9 mouse cellular contexts compared by ENCODE assay signal in the genomic region with DNA sequence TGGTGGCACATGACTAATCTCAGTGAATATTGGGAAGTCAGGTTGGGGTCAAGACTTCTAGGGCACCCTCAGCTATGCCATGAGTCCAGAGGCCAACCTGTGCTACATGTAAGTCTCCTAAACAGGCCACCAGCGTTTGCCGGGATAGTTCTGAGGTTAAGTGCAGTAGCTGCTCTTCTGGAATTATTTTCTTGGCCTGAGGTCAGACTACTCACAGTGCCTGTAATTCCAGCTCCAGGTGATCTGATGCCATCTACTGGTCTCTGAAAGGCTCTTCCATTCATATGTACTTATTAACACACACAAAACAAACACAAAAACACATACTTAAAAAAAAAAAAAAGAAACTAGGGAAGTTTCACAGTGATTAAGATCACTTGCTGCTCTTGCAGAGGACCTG. TPM values are rescaled to one million over a fixed set of nuclear protein-coding genes. Genes with fewer than 3 reads are reported as not detected.
DNase-seq lines count a peak whose midpoint lies in the region; ATAC-seq and TF ChIP-seq lines count a peak whose summit lies in the region.
"Had no signal": no experiment of that assay in that cellular context is flagged by ENCODE, and none has a peak within 500 bp of the region (broad histone marks: within the 10 kb centered on the region; RNA-seq: fewer than 3 reads in every experiment).

No protein-coding gene starts in this region.

- H3K4me1 ChIP-seq in lung, postnatal 0 days (ENCODE audit: insufficient read depth, low read depth, low read length): no peaks in the 10 kb centered on the region
- H3K4me1 ChIP-seq: embryonic facial prominence, embryonic 15.5 days had no signal

- peak; percentile 24 for ATAC-seq in lung, postnatal 0 days

- no peak overlapping the region for H3K9ac ChIP-seq in lung, postnatal 0 days (replicated peaks; ENCODE audit: low read depth)
- H3K9ac ChIP-seq: embryonic facial prominence, embryonic 15.5 days had no signal

- no peak for TF ChIP-seq EP300 in lung, postnatal 0 days (IDR thresholded peaks at IDR 0.05)

- peak; percentile 25 for DNase-seq in adrenal gland, adult 2 months
- no peak for DNase-seq in adrenal gland, postnatal 4 days (ENCODE audit: low spot score in 2 of 2)
- no peak for DNase-seq in layer of hippocampus, adult 2 months (ENCODE audit: low spot score in 2 of 2)
- no peak for DNase-seq in layer of hippocampus, adult 9-10 months (ENCODE audit: low spot score)
- peak; percentile 32 to 43 for DNase-seq in cerebellum, postnatal 14 days
- peak; percentile 73 for DNase-seq in lung, postnatal 0 days (ENCODE audit: low spot score)
- DNase-seq in frontal cortex, postnatal 25 days (ENCODE audit: low spot score in 2 of 2): no peak
- DNase-seq in spleen, postnatal 36 days (ENCODE audit: low spot score in 2 of 2): no peak

- H3K27ac ChIP-seq in layer of hippocampus, adult 2 months: no peak overlapping the region
- H3K27ac ChIP-seq in lung, postnatal 0 days (ENCODE audit: low read length): no peak overlapping the region
- H3K27ac ChIP-seq: embryonic facial prominence, embryonic 15.5 days had no signal

- no peaks in the 10 kb centered on the region for H3K9me3 ChIP-seq in lung, postnatal 0 days (ENCODE audit: low read length)
- H3K9me3 ChIP-seq: embryonic facial prominence, embryonic 15.5 days had no signal

- peak; percentile 72 for TF ChIP-seq CTCF in layer of hippocampus, adult 2 months (conservative IDR thresholded peaks at IDR 0.05)
- TF ChIP-seq CTCF in lung, postnatal 0 days (IDR thresholded peaks at IDR 0.05): peak; percentile 62

- 33% methylated on average over 2 of the region's 2 CpGs for WGBS in lung, postnatal 0 days

- no peaks in the 10 kb centered on the region for H3K27me3 ChIP-seq in lung, postnatal 0 days (replicated peaks; ENCODE audit: insufficient read depth, low read length)
- H3K27me3 ChIP-seq: embryonic facial prominence, embryonic 15.5 days had no signal

- no peak overlapping the region for H3K4me2 ChIP-seq in lung, postnatal 0 days (replicated peaks; ENCODE audit: low read depth, low read length)
- H3K4me2 ChIP-seq: embryonic facial prominence, embryonic 15.5 days had no signal

- peaks cover 2% of the 10 kb centered on the region; the same call in 1 of the 2 replicates for H3K36me3 ChIP-seq in lung, postnatal 0 days (ENCODE audit: insufficient read depth, low read length)

- H3K4me3 ChIP-seq in layer of hippocampus, adult 2 months: no peak overlapping the region
- H3K4me3 ChIP-seq in lung, postnatal 0 days (ENCODE audit: low read depth, low read length): no peak overlapping the region
- H3K4me3 ChIP-seq: embryonic facial prominence, embryonic 15.5 days had no signal

RNA-seq across cellular contexts. Expression of a gene that starts 13.5 kb away (rescaled TPM):
- 10 to 100 TPM; 58.8 to 82.3 TPM for total RNA-seq in adrenal gland, adult 2 months (2021)
- polyA plus RNA-seq in adrenal gland, adult 2 months (2012; rRNA removed): 2.7 and 2.8 TPM in 2 replicates
- 100 to 1,000 TPM; 132 to 134 TPM for total RNA-seq in adrenal gland, postnatal 4 days (2021)
- 100 to 1,000 TPM in 1 of 2 experiments, 10 to 100 TPM in 1; 91.6 to 102 TPM for total RNA-seq in layer of hippocampus, adult 2 months (2021)
- polyA plus RNA-seq in lung, postnatal 0 days (2015; fragmentation: Nextera tagmentation; extraction: Ambion mirVana): 82.2 and 82.9 TPM in 2 replicates

RNA-seq across cellular contexts. Expression of a gene that starts 39.7 kb away (rescaled TPM):
- total RNA-seq in adrenal gland, adult 2 months (2021): 10 to 100 TPM; 17.2 to 17.3 TPM
- 10.4 and 11.2 TPM in 2 replicates for polyA plus RNA-seq in adrenal gland, adult 2 months (2012; rRNA removed)
- 10 to 100 TPM; 39.2 to 41.8 TPM for total RNA-seq in adrenal gland, postnatal 4 days (2021)
- 10 to 100 TPM; 44.2 to 49.0 TPM for total RNA-seq in layer of hippocampus, adult 2 months (2021)
- polyA plus RNA-seq in lung, postnatal 0 days (2015; fragmentation: Nextera tagmentation; extraction: Ambion mirVana): 18.4 and 21.0 TPM in 2 replicates

Comparison
In these comparisons a context has a peak if more than half of its experiments do, and no peak if none do; other contexts are left out.
1. DNase-seq: peak in adrenal gland, adult 2 months (single experiment), cerebellum, postnatal 14 days (2 of 2) and lung, postnatal 0 days (single experiment); none in adrenal gland, postnatal 4 days (0 of 2), layer of hippocampus, adult 2 months (0 of 2), layer of hippocampus, adult 9-10 months (single experiment), frontal cortex, postnatal 25 days (0 of 2) and spleen, postnatal 36 days (0 of 2).